Mouse (Mus musculus) lung, embryonic 15.5 days (tissue): ENCODE measurements around the gene Irf4. TPM values are rescaled to one million over a fixed set of nuclear protein-coding genes. Genes with fewer than 3 reads are reported as not detected.

Experiments used
- polyA plus RNA-seq: library from polyadenylated mRNA; unstranded; fragments of >200 nt; fragmentation: Nextera tagmentation; extraction: Ambion mirVana; gene quantifications from 2 replicates; pipeline ENCODE4 v1.2.1, GENCODE M21; 2015

The Irf4 gene
- polyA plus RNA-seq, 1 experiment from 2014 or later, result 0.17 TPM

Other genes starting within 250 kb of the Irf4 start
- 204 and 211 TPM in 2 replicates for gene Uqcrfs1, start 203.9 kb upstream of the Irf4 start, polyA plus RNA-seq
- gene Dusp22, start 89.2 kb upstream of the Irf4 start, polyA plus RNA-seq, result 24.8 and 25.7 TPM in 2 replicates
- not detected in 2 replicates for gene Hus1b, start 198.5 kb downstream of the Irf4 start, polyA plus RNA-seq
- 36.8 and 39.3 TPM in 2 replicates for gene Exoc2, start 224.9 kb downstream of the Irf4 start, polyA plus RNA-seq
- 0.20 and 0.26 TPM in 2 replicates for gene Gm5447, start 225.0 kb downstream of the Irf4 start, polyA plus RNA-seq